Mouse (Mus musculus): ENCODE results near the gene Tmem26. TPM values are rescaled to one million over a fixed set of nuclear protein-coding genes. Genes with fewer than 3 reads are reported as not detected.
A peak's percentile ranks its signal among the peaks of the same experiment; 100 is the strongest.

Gene Tmem26
- polyA plus RNA-seq (2012; ENCODE audit: insufficient read depth, insufficient read length, low replicate concordance, missing spikeins) = not detected in 2 replicates

DNA sequence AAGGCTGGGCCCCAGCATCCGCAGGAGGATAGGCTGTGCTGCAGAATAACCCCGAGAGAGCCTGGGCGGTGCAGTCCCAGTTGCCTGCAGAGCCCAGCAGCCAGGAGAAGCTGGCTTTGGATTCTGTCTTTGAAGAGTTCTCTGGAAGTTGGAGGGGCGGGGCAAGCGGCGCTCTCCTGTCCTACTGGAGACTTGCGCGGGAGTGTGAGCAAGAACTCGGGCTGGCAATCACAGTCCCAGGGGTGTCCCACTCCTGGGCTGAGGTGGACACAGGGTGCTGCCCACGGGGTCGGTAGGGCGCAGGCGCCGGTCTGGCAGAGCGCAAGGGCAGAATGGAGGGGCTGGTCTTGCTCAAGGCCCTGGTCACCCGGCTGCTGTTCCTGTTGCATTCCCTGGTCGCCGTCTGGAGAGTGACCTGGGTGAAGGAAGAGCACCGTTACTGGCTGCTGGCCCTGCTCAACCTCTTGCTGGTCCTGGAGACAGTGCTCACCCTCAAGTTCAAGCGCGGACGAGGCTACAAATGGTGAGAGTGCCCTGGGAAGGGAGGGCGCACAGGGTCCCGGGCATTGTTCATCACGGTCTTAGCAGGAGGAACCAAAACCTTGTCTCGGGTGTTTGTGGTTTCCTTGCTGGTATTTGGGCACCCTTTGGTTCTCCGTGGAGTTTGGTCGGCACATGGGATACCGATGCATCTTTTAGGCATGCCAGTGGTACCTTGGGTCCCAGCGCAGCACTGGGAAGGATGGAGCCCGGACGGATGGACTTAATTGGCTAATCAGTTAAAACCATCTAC, at the start of gene Tmem26:
Gene Tmem26 (plus strand): TSS at position 79 of the 793 bp plus-strand sequence.
- Histone ChIP-seq H3K27ac (ENCODE audit: insufficient read depth, low read depth, low read length) (no peak within 1 kb of the TSS), H3K4me3 (ENCODE audit: insufficient read depth, low read depth, low read length) (peak within 1 kb of the TSS; percentile 16), H3K4me1 (ENCODE audit: control insufficient read depth, insufficient read depth, low read length) (peaks cover 14% of the 10 kb centered on the region)
- WGBS = 2% methylated on average over 32 of the region's 32 CpGs
- TF ChIP-seq POLR2A (IDR thresholded peaks at IDR 0.05; ENCODE audit: insufficient read depth, low read depth, low read length) (no peak), CTCF (IDR thresholded peaks at IDR 0.05; ENCODE audit: insufficient read depth, low read depth, low read length) (no peak)

DNA sequence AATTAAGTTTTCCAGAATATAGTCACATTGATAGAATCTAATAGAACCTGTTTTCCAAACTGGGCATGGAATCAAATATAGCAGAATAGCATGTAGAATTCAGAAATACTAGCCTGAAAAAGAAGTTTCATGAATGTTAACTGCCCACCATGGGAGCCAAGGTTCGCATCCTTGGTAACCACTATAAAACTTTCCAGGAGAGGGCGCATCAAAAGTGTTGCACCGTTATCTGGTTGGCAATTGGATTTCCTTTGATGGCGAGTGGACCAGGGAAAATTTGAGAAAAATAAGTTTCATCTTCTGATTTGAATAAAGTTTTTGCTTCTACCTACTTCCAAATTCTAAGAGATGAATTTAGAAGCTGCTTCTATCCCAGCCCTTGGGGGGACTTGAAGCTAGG, 44.8 kb upstream of the Tmem26 start:
- TF ChIP-seq POLR2A (IDR thresholded peaks at IDR 0.05; ENCODE audit: insufficient read depth, low read depth, low read length) (no peak), CTCF (IDR thresholded peaks at IDR 0.05; ENCODE audit: insufficient read depth, low read depth, low read length) (no peak)
- WGBS = 76% methylated on average over 4 of the region's 4 CpGs
- no peak overlapping the region for H3K27ac ChIP-seq (ENCODE audit: insufficient read depth, low read depth, low read length)

GRCm38 (mm10) chr10:68681233-68681632, 42.2 kb upstream of the Tmem26 start:
- no peak overlapping the region for H3K27ac ChIP-seq (ENCODE audit: insufficient read depth, low read depth, low read length)
- WGBS = 90% methylated on average over 4 of the region's 4 CpGs
- no peak overlapping the region for H3K4me3 ChIP-seq (ENCODE audit: insufficient read depth, low read depth, low read length)
- no peak for TF ChIP-seq CTCF (IDR thresholded peaks at IDR 0.05; ENCODE audit: insufficient read depth, low read depth, low read length)
- TF ChIP-seq POLR2A (IDR thresholded peaks at IDR 0.05; ENCODE audit: insufficient read depth, low read depth, low read length) = no peak
- H3K4me1 ChIP-seq (ENCODE audit: control insufficient read depth, insufficient read depth, low read length) = no peaks in the 10 kb centered on the region

More for the DNA sequence above, 44.8 kb upstream of the Tmem26 start:
- Histone ChIP-seq H3K4me1 (ENCODE audit: control insufficient read depth, insufficient read depth, low read length) (no peaks in the 10 kb centered on the region), H3K4me3 (ENCODE audit: insufficient read depth, low read depth, low read length) (no peak overlapping the region)

DNA sequence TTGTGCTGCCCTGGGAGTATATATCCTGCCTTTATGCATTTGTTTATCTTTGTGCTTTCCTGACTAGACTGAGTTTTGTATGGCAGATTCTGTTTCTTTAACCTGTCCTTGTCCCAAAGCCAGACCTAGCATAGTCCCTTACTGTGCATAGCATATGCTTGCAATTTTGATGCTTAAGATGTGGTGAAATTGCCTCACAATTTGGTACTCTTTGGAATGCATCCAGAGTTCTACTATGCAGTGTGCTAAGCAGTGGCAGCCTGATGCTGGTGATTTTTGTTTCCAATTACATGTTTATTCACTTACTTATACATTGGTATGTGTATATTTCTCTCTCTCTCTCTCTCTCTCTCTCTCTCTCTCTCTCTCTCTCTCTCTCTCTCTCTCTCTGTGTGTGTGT, 37.9 kb upstream of the Tmem26 start:
- no peaks in the 10 kb centered on the region for H3K4me1 ChIP-seq (ENCODE audit: control insufficient read depth, insufficient read depth, low read length)
- no peak overlapping the region for H3K4me3 ChIP-seq (ENCODE audit: insufficient read depth, low read depth, low read length)
- H3K27ac ChIP-seq (ENCODE audit: insufficient read depth, low read depth, low read length) = no peak overlapping the region
- TF ChIP-seq POLR2A (IDR thresholded peaks at IDR 0.05; ENCODE audit: insufficient read depth, low read depth, low read length) (no peak), CTCF (IDR thresholded peaks at IDR 0.05; ENCODE audit: insufficient read depth, low read depth, low read length) (no peak)

GRCm38 (mm10) chr10:68691116-68691515, 32.3 kb upstream of the Tmem26 start:
- no peak overlapping the region for H3K4me3 ChIP-seq (ENCODE audit: insufficient read depth, low read depth, low read length)
- 89% methylated on average over 7 of the region's 7 CpGs for WGBS
- TF ChIP-seq CTCF (IDR thresholded peaks at IDR 0.05; ENCODE audit: insufficient read depth, low read depth, low read length) (no peak), POLR2A (IDR thresholded peaks at IDR 0.05; ENCODE audit: insufficient read depth, low read depth, low read length) (no peak)
- no peak overlapping the region for H3K27ac ChIP-seq (ENCODE audit: insufficient read depth, low read depth, low read length)
- no peaks in the 10 kb centered on the region for H3K4me1 ChIP-seq (ENCODE audit: control insufficient read depth, insufficient read depth, low read length)

GRCm38 (mm10) chr10:68692401-68692800, 31.0 kb upstream of the Tmem26 start:
- H3K27ac ChIP-seq (ENCODE audit: insufficient read depth, low read depth, low read length) = no peak overlapping the region
- H3K4me1 ChIP-seq (ENCODE audit: control insufficient read depth, insufficient read depth, low read length) = no peaks in the 10 kb centered on the region
- WGBS = 100% methylated on average over 1 of the region's 1 CpGs
- H3K4me3 ChIP-seq (ENCODE audit: insufficient read depth, low read depth, low read length) = no peak overlapping the region
- TF ChIP-seq POLR2A (IDR thresholded peaks at IDR 0.05; ENCODE audit: insufficient read depth, low read depth, low read length) = no peak
- no peak for TF ChIP-seq CTCF (IDR thresholded peaks at IDR 0.05; ENCODE audit: insufficient read depth, low read depth, low read length)

DNA sequence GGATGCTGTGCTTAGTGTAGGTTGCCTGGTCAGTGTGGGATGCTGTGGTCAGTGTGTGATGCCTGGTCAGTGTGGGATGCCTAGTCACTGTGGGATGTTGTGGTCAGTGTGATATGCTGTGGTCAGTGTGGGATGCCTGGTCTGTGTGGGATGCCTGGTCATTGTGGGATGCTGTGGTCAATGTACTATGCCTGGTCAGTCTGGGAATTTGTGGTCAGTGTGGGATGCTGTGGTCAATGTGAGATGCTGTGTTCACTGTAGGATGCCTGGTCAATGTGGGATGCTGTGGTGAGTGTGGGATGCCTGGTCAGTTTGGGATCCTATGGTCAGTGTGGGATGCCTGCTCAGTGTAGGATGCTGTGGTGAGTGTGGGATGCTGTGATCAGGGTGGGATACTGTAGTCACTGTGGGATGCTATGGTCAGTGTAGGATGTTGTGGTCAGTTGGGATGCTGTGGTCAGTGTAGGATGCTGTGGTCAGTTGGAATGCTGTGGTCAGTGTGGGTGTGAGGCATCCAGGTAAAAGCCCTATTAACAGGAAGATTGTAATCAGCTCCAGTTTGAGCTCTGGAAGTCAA, 27.6 kb upstream of the Tmem26 start:
- Histone ChIP-seq H3K27ac (ENCODE audit: insufficient read depth, low read depth, low read length) (no peak overlapping the region), H3K4me3 (ENCODE audit: insufficient read depth, low read depth, low read length) (no peak overlapping the region), H3K4me1 (ENCODE audit: control insufficient read depth, insufficient read depth, low read length) (no peaks in the 10 kb centered on the region)
- no peak for TF ChIP-seq CTCF (IDR thresholded peaks at IDR 0.05; ENCODE audit: insufficient read depth, low read depth, low read length)
- TF ChIP-seq POLR2A (IDR thresholded peaks at IDR 0.05; ENCODE audit: insufficient read depth, low read depth, low read length) = no peak

- no peaks in the 10 kb centered on the region for H3K4me1 ChIP-seq (ENCODE audit: control insufficient read depth, insufficient read depth, low read length)
- no peak overlapping the region for H3K4me3 ChIP-seq (ENCODE audit: insufficient read depth, low read depth, low read length)
- H3K27ac ChIP-seq (ENCODE audit: insufficient read depth, low read depth, low read length) = no peak overlapping the region
- 75% methylated on average over 2 of the region's 2 CpGs for WGBS
- no peak for TF ChIP-seq POLR2A (IDR thresholded peaks at IDR 0.05; ENCODE audit: insufficient read depth, low read depth, low read length)
- TF ChIP-seq CTCF (IDR thresholded peaks at IDR 0.05; ENCODE audit: insufficient read depth, low read depth, low read length) = no peak
Measured at GRCm38 (mm10) chr10:68704268-68704667, 19.2 kb upstream of the Tmem26 start.

DNA sequence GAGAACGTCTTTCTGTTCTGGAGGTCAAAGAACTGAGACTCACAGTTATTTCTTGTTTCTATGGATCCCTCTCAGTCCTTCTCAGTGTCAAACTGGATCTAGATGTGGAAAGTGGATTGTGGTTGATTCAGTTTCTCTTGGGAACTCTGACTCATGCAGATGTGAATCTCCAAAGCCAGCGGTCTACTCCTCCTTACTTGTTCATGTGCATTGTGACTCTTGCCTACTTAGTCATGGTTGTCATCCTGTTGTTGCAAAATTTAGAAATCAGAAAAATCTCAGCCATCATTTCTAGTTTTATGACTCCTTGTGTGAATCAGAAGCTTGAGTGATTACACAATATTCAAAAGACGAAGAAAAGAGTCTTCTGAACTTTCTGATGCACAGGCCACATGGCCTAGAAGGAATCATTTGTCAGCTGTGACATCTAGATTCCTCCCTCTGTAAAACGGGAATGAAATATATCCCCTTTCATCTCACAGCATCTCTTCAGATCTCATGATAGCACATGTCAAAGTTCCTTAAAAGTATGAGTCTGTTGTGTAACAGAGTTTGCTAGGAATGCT, 17.9 kb upstream of the Tmem26 start:
- TF ChIP-seq CTCF (IDR thresholded peaks at IDR 0.05; ENCODE audit: insufficient read depth, low read depth, low read length) = no peak
- no peak for TF ChIP-seq POLR2A (IDR thresholded peaks at IDR 0.05; ENCODE audit: insufficient read depth, low read depth, low read length)
- no peak overlapping the region for H3K27ac ChIP-seq (ENCODE audit: insufficient read depth, low read depth, low read length)
- WGBS = 81% methylated on average over 4 of the region's 4 CpGs
- H3K4me3 ChIP-seq (ENCODE audit: insufficient read depth, low read depth, low read length) = no peak overlapping the region
- H3K4me1 ChIP-seq (ENCODE audit: control insufficient read depth, insufficient read depth, low read length) = no peaks in the 10 kb centered on the region
